Mouse (Mus musculus): ENCODE measurements around the gene Bnip1. TPM values are rescaled to one million over a fixed set of nuclear protein-coding genes. Genes with fewer than 3 reads are reported as not detected.

Gene Bnip1
- polyA plus RNA-seq, 1 experiment = 2.9 TPM

GRCm38 (mm10) chr17:26812607-26813006, 31.7 kb downstream of the Bnip1 start:
- Histone ChIP-seq H3K4me1 (ENCODE audit: control insufficient read depth) (no peaks in the 10 kb centered on the region), H3K9me3 (ENCODE audit: control insufficient read depth, low read length) (no peaks in the 10 kb centered on the region; the same call in 1 of the 2 replicates), H3K4me3 (replicated peaks) (no peak overlapping the region), H3K36me3 (ENCODE audit: control insufficient read depth) (no peaks in the 10 kb centered on the region), H3K27me3 (ENCODE audit: control insufficient read depth) (peaks cover 4% of the 10 kb centered on the region)
- no peak for TF ChIP-seq GATA1 (IDR thresholded peaks at IDR 0.05; ENCODE audit: low read length)
- TF ChIP-seq TAL1 (IDR thresholded peaks at IDR 0.05; ENCODE audit: low read length) = no peak

DNA sequence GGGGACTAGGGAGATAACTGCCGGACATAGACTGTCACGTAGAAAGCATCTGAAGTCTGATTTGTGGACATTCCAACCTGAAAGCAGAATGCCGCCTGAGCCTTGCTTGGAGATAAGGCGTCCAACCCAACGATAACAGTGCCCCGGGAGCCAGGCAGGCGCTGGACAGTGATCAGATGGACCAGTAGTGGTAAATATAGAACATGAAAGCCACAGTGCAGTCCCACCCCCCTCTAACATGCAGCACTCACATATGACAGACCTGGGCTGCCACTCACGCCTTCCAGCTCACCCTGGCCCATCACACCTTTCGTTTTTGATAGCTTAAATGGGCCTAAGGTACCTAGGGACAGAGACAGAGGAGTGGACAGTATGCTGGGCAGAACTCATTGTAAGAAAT, 32.6 kb downstream of the Bnip1 start:
- TF ChIP-seq GATA1 (IDR thresholded peaks at IDR 0.05; ENCODE audit: low read length) = no peak
- no peak for TF ChIP-seq TAL1 (IDR thresholded peaks at IDR 0.05; ENCODE audit: low read length)
- H3K27me3 ChIP-seq (ENCODE audit: control insufficient read depth) = peaks cover 8% of the 10 kb centered on the region

DNA sequence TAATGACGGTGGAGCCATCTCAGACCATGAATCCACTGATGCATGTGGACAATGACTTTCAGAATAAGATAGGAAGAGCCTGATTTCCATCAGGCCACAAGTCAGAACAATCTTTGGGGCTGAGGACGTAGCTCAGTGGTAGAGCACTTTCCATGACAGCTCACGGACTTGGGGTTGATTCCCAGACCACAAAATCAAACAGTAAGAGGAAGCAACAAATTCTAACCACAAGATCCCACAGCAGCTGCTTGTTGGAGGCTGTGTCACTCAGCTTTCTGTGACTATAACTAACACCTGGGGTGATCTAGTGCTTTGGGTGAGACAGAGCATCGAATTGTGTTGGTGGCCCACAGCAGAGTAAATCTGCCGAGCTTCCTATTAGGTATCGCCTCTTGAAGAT, 35.9 kb downstream of the Bnip1 start:
- TF ChIP-seq GATA1 (IDR thresholded peaks at IDR 0.05; ENCODE audit: low read length) = no peak
- TF ChIP-seq TAL1 (IDR thresholded peaks at IDR 0.05; ENCODE audit: low read length) = no peak
- no peaks in the 10 kb centered on the region; the same call in 1 of the 2 replicates for H3K9me3 ChIP-seq (ENCODE audit: control insufficient read depth, low read length)
- H3K27me3 ChIP-seq (ENCODE audit: control insufficient read depth) = peaks cover 18% of the 10 kb centered on the region
- no peak overlapping the region for H3K4me3 ChIP-seq (replicated peaks)
- H3K36me3 ChIP-seq (ENCODE audit: control insufficient read depth) = no peaks in the 10 kb centered on the region
- H3K4me1 ChIP-seq (ENCODE audit: control insufficient read depth) = no peaks in the 10 kb centered on the region

More for the DNA sequence above, 32.6 kb downstream of the Bnip1 start:
- no peaks in the 10 kb centered on the region for H3K36me3 ChIP-seq (ENCODE audit: control insufficient read depth)
- H3K4me1 ChIP-seq (ENCODE audit: control insufficient read depth) = no peaks in the 10 kb centered on the region
- H3K4me3 ChIP-seq (replicated peaks) = no peak overlapping the region
- no peaks in the 10 kb centered on the region; the same call in 1 of the 2 replicates for H3K9me3 ChIP-seq (ENCODE audit: control insufficient read depth, low read length)

DNA sequence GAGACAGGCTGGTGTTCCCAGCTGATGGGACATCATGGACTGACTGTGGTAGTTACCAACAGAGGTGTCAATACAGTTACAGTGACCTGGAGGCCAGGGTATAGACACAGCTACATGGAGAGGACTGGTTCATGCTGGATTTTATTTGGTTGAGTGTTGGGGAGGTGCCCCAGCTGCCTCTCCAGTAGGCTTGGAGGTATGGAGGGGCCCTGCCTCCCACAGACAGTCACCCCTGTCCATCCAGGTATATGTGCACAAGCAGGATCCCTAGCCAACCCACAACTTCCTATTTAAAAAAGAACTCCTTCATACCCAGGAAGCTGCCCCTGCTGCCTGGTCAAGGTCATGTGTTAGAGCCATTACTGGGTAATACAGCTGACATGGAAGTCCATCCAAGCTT, 36.9 kb downstream of the Bnip1 start:
- no peak for TF ChIP-seq GATA1 (IDR thresholded peaks at IDR 0.05; ENCODE audit: low read length)
- no peak for TF ChIP-seq TAL1 (IDR thresholded peaks at IDR 0.05; ENCODE audit: low read length)
- Histone ChIP-seq H3K36me3 (ENCODE audit: control insufficient read depth) (no peaks in the 10 kb centered on the region), H3K4me3 (replicated peaks) (no peak overlapping the region), H3K9me3 (ENCODE audit: control insufficient read depth, low read length) (no peaks in the 10 kb centered on the region; the same call in 1 of the 2 replicates), H3K4me1 (ENCODE audit: control insufficient read depth) (no peaks in the 10 kb centered on the region), H3K27me3 (ENCODE audit: control insufficient read depth) (peaks cover 18% of the 10 kb centered on the region)

DNA sequence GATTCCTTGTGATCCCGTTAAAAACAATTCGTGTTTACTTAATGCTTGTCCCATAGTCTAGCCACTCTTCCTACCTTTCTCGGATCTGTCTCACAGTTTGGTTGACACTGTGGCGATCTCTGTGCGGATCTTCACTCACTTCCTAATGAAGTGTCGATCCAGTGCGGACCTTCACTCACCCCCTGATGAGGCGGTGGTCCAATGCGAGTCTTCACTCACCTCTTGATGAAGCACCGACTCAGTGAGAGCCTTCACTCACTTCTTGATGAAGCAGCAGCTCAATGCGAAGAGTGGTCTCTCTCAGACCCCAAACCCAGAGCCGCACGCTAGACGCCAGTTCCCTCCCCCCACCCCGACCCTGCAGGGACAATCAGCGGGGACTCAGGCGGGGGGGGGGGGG, 45.3 kb downstream of the Bnip1 start:
- Histone ChIP-seq H3K4me3 (replicated peaks) (no peak overlapping the region), H3K27me3 (ENCODE audit: control insufficient read depth) (peaks cover 28% of the 10 kb centered on the region), H3K4me1 (ENCODE audit: control insufficient read depth) (no peaks in the 10 kb centered on the region), H3K9me3 (ENCODE audit: control insufficient read depth, low read length) (no peaks in the 10 kb centered on the region), H3K36me3 (ENCODE audit: control insufficient read depth) (no peaks in the 10 kb centered on the region)
- TF ChIP-seq TAL1 (IDR thresholded peaks at IDR 0.05; ENCODE audit: low read length) (no peak), GATA1 (IDR thresholded peaks at IDR 0.05; ENCODE audit: low read length) (no peak)

DNA sequence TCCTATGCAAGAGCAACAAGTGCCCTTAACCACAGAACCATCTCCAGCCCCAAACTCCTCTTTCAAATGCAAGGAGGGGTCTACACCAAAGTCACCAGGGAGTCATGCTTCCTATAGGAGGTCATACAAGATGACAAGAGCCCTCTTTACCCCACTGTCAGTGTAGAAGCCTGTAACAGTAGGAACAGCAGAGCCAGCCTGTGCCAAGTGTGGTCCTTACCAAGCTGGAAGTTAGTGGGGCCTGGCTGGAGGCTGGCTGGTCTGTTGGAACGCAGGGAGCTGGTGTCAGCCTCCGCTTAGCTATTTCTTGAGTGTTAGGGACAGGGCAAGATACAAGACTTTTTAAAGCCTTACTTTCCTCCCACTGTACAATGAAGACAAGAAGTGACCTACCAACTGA, 52.9 kb downstream of the Bnip1 start:
- no peaks in the 10 kb centered on the region; the same call in 1 of the 2 replicates for H3K9me3 ChIP-seq (ENCODE audit: control insufficient read depth, low read length)
- H3K36me3 ChIP-seq (ENCODE audit: control insufficient read depth) = no peaks in the 10 kb centered on the region
- no peaks in the 10 kb centered on the region for H3K4me1 ChIP-seq (ENCODE audit: control insufficient read depth)
- no peak overlapping the region for H3K4me3 ChIP-seq (replicated peaks)
- H3K27me3 ChIP-seq (ENCODE audit: control insufficient read depth) = peaks cover 64% of the 10 kb centered on the region
- TF ChIP-seq TAL1 (IDR thresholded peaks at IDR 0.05; ENCODE audit: low read length) = no peak
- TF ChIP-seq GATA1 (IDR thresholded peaks at IDR 0.05; ENCODE audit: low read length) = no peak

DNA sequence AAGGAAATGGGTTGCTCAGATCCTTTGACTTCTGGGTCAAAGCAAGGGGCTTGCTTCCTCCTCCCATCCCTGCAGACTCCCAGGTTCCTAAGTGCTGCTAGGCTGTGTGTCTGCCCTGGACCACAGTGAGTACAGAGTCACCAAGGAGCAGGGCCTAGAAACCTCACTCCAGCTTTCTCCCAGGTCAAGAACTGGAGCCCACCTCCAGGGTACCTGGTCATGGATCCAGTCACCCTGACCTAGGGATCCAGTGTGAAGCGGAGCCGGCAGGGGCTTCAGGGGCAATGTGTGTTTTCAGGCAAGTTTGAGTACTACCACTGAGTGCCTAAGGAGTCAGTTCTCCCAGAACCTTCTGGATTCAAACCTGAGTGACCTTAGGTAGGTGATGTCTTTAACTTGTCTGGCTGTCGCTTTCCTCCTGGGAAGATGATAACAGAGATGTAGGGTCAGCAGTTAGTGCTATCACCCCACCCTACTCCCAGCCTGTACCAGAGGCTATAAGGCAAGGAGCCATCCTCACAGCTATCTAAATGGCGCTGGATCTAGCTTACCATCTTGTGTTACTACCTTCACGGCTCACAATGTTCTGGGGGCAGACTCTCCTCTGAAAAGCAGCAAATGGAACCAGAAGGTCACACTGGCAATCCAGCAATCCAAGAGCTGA, 53.6 kb downstream of the Bnip1 start:
- peaks cover 2% of the 10 kb centered on the region; the same call in 1 of the 2 replicates for H3K9me3 ChIP-seq (ENCODE audit: control insufficient read depth, low read length)
- no peaks in the 10 kb centered on the region for H3K4me1 ChIP-seq (ENCODE audit: control insufficient read depth)
- no peak overlapping the region for H3K4me3 ChIP-seq (replicated peaks)
- H3K36me3 ChIP-seq (ENCODE audit: control insufficient read depth) = no peaks in the 10 kb centered on the region
- TF ChIP-seq GATA1 (IDR thresholded peaks at IDR 0.05; ENCODE audit: low read length) (no peak), TAL1 (IDR thresholded peaks at IDR 0.05; ENCODE audit: low read length) (no peak)
- H3K27me3 ChIP-seq (ENCODE audit: control insufficient read depth) = peaks cover 65% of the 10 kb centered on the region

- Histone ChIP-seq H3K27me3 (ENCODE audit: control insufficient read depth) (peaks cover 70% of the 10 kb centered on the region), H3K4me3 (replicated peaks) (no peak overlapping the region), H3K4me1 (ENCODE audit: control insufficient read depth) (no peaks in the 10 kb centered on the region), H3K9me3 (ENCODE audit: control insufficient read depth, low read length) (peaks cover 3% of the 10 kb centered on the region; the same call in 1 of the 2 replicates), H3K36me3 (ENCODE audit: control insufficient read depth) (no peaks in the 10 kb centered on the region)
- TF ChIP-seq TAL1 (IDR thresholded peaks at IDR 0.05; ENCODE audit: low read length) (no peak), GATA1 (IDR thresholded peaks at IDR 0.05; ENCODE audit: low read length) (no peak)
Observed at GRCm38 (mm10) chr17:26834966-26835755, 54.3 kb downstream of the Bnip1 start.

DNA sequence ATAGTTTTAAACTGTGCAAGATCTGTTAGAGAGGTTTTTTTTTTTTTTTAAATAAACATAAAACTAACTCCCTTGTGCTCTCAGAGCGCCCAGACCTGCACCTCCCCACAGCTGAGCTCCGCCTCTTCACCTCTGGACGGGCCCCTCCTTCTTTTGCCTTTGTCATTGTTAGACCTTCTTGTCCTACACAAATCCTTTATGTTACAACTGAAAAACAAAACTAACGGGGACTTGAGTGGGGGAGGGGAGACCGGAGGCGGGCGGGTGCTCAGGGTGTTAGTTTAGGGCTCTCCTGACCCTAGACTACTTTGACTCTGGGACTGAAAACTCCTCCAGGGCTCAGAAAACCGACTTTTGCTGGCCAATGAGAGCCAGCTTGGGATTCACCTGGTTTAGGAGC, 55.1 kb downstream of the Bnip1 start:
- H3K36me3 ChIP-seq (ENCODE audit: control insufficient read depth) = no peaks in the 10 kb centered on the region
- TF ChIP-seq GATA1 (IDR thresholded peaks at IDR 0.05; ENCODE audit: low read length) (no peak), TAL1 (IDR thresholded peaks at IDR 0.05; ENCODE audit: low read length) (no peak)
- peaks cover 78% of the 10 kb centered on the region for H3K27me3 ChIP-seq (ENCODE audit: control insufficient read depth)

More for the DNA sequence above, 55.1 kb downstream of the Bnip1 start:
- peaks cover 3% of the 10 kb centered on the region; the same call in 1 of the 2 replicates for H3K9me3 ChIP-seq (ENCODE audit: control insufficient read depth, low read length)
- no peaks in the 10 kb centered on the region for H3K4me1 ChIP-seq (ENCODE audit: control insufficient read depth)
- H3K4me3 ChIP-seq (replicated peaks) = no peak overlapping the region
